Mouse (Mus musculus): ENCODE measurements around the gene Ddx60. TPM values are rescaled to one million over a fixed set of nuclear protein-coding genes. Genes with fewer than 3 reads are reported as not detected.

Gene Ddx60
- total RNA-seq, 2 experiments from 2014 or later = 0.18 to 0.26 TPM

DNA sequence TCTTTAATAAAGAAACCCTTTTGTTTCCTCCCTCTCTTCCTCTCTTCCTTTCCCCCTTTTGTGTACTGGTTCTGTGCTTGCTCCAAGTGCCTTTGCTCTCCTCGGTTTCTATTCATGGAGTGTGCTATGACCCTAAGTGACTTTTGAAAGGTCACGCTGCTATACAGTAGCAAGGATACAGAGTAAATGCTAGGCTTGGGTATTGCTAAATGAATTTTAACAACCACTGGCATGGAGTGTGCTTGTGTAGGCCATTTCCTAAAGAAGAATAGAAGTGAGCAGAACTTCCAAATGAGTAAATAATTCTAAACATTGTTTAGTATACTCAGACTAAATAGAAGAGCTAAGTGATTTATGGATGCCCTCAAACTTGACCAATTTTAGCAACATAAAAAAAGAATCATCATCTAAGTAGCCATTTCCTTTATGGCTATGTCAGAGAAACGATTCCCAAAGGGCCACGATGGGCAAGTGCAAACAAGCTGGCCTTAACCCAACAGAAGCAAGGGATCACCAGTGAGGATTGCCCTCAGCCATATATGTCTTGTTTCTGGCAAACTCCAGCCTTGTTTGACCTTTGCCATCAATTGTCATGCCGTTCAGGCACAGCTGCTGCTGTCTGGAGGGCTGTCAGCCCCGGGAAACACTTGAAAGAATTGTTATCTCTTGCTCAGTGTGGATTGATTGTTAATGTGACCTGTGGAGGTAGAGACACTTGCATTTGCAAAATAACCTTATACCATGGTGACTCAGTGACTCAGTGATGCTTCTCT lies 58.0 kb downstream of the Ddx60 start:
- DNase-seq (ENCODE audit: low spot score in 2 of 2) = no peak

DNA sequence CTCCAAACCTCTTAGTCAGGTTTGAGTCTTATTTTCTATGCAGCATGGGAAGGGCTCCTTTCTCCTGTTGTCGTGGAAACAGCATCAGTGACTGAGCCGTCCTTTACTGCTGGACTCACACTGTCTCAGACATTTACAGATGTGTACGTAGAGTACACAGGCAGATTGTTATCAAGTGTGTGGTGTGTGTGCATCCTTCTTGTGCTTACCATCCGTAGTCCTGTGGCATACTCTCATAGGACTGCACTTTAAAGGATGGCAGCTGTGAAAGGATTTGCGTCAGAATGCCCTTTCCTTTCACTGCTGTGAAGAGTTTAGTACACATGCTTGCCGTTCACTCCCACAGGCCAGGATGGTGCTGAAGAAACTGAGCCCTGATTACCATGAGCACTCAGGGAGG lies 61.6 kb downstream of the Ddx60 start:
- DNase-seq (ENCODE audit: low spot score in 2 of 2) = no peak

DNA sequence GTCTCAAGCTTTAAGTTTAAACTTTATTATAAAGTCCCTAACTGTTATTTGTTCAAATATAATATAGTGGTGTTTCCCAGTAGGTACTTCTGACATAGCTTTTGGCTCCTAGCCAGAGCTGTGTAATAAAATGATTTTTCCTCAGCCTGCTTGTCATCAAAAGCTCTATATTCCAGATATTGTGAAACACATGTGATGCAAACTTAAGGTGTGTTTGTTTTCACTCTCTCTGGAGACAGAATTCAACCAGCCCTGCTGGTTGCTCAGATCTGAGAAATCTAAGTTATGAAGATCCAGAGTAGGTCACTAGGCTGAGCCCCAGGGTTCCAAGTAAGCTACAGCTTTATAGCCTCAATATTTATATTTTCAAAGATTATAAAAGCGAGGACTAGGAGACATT lies 64.9 kb downstream of the Ddx60 start:
- DNase-seq (ENCODE audit: low spot score in 2 of 2) = no peak

DNA sequence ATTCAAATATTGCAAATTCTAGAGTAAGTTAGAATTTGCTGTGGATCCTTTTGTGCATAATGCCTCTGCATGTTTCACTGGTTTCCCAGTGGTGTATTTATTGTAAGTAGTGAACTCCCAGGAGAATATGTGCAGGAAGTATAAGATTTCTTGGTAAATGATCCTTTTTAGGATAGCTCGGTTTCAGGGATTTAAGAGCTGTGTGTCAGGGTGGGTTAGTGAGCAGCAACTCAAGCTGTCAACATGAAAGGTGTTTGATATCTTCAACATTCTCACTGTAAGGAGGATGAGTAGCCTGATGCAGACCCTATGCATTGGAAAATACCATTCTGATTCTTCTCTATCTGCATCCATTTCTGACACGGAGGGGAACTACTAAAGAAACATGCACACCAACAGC lies 69.2 kb downstream of the Ddx60 start:
- no peak for DNase-seq (ENCODE audit: low spot score in 2 of 2)

DNA sequence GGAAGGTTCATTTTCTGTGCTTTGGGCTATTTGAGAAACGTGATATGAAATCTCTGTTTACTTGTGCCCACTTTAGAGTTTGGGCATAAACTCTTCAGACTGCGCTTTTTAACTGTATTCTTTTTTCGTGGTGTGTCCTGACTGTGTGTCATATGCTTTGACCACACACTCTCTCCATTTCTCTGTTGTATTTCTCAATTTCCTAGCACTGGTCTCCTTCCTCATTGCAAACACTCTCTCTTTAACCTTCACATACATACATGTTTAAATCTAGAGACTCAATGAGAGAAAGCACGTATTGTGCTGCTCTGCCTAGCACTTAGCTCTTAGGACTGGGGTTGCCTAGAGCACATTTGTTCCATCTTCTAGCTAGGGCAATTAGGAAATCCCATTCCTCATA lies 86.3 kb downstream of the Ddx60 start:
- no peak for DNase-seq (ENCODE audit: low spot score in 2 of 2)

DNA sequence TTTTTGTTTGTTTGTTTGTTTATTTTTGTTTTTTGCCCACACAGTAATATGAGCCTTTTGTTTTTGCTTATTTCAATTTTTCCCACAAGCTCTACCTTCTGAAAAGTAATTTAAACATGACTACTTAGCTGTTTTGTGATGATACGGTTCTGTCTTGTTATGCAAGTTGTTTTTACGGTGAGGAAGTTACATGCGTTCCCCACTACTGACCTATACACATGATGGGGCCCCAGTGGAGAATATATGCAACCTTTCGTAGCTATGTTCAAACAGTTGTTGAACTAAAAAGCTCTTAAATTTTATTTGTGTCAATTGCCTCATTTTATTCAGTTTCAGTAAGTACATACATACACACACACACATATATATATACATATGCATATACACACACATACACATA lies 86.7 kb downstream of the Ddx60 start:
- no peak for DNase-seq (ENCODE audit: low spot score in 2 of 2)

DNA sequence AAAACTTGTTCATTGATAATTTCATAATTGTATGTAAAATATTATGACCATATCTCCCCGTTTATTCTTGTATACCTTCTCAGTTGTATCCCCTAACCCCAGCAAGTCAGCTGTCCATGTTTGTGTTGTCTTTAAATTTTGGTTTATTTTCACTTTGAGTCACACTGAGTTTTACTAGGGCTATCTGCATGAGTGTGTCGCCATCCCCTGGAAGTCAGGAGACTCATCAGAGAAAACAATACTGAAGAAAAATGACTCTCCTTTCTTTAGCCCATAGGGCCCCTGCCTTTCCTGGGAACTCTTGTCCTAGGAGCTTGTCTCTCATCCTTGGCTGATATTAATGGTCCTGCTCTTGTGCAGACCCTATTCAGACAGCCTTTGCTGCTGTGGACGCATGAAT lies 106.5 kb downstream of the Ddx60 start:
- DNase-seq (ENCODE audit: low spot score in 2 of 2) = no peak

DNA sequence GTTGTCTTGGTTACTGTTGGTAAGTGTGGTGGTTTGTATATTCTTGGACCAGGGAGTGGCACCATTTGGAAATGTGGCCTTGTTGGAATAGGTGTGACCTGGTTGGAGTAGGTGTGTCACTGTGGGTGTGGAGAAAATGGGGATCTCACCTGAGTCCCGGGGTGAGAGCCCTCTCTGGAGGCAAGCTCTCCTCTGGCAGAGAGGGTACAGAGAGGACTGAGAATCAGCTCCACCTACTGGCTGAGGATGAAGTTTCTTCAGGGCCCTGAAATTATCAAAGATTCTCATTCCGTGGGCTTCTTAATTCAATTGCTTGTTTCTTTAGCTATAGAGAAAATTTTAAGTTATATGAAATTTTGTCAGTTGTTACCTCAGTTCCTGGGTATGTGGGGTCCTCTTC lies 118.9 kb downstream of the Ddx60 start:
- DNase-seq (ENCODE audit: low spot score in 2 of 2) = no peak

DNA sequence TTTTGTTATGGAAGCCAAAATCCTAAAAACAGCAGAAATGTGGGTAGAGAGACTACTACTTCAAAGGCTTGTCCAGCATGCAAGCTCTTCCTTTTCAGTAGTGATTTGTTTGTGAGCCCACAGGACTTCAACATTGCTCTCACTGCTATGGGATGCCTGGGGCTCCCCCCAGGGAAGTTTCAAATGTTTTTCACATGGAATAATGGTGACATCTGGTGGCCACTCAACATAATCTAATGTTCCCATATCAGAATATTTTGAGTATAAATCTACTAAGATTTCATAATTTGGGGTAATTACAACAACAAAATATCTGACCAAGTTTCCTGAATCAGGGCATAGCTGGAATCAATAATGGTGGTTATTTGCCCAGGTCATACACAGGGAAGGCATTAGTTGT lies 132.5 kb downstream of the Ddx60 start:
- DNase-seq (ENCODE audit: low spot score in 2 of 2) = peak; percentile 3 to 5

DNA sequence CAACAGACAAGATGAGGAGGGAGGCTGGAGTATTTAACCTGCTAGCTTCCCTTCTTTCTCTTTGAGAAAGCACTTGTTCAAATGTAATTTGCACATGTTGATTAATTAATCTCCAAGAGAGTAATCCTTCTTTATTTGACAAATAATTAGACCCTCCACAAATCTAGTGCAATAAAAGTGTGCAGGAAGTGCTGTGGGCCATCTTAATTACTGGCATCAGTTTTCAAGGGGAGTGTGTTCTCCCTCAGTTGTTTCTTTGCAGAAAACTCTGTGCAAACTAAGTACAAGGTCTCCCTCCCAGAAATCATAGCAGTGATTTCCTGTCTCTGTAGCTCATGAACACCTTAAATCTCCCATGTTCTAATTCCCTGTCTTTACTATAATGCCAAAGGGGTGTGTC lies 140.4 kb downstream of the Ddx60 start:
- DNase-seq (ENCODE audit: low spot score in 2 of 2) = no peak

DNA sequence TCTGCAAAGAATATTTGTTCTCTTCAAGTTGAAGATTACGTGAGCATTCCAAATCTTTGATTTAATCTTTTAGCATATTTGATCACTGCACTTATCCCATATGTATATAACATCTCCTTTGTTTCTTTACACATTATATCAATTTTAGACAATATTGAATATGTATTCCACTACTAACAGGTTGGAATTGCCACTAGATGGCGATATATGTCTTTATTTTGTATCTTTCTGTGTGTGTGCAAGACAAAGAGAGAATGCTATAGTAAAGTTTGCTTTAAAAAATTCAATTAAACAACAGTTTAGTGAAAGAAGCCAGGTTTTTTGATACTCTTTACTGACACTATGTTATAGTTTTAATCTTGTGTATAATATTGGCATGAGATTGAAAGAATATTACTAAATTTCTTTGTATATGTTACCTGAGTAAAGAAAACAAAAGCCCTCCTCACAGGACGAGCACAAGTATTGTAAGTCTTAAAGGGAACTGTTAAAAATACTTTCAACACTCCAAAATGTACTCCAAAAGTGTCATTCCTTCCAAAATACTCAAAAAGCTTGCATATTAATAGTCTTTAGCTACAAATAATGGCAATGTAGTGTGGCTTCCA lies 152.4 kb downstream of the Ddx60 start:
- DNase-seq (ENCODE audit: low spot score in 2 of 2) = peak in 1 of 2 experiments; percentile 71

DNA sequence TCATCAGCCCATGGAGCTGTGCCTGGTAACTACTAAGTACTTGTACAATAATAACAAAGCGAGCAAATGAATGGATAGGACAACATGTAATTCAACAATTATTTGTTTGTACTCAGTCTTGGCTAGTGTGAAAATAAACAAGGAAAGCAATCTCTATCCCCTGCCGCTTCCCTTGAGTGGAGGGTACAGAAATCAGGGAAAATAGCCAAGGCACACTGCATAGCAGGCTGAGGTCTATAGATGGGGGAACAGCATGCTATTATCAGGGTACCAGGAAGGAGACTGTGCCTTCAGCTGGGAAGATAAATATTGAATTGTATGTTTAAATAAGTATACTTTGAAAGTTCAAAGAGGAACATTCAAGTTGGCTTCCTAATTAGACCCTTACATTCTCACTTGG lies 153.9 kb downstream of the Ddx60 start:
- DNase-seq (ENCODE audit: low spot score in 2 of 2) = no peak

Other genes starting within 250 kb of the Ddx60 start
- gene Palld, start 25.4 kb upstream of the Ddx60 start, total RNA-seq (2021) = 1 to 10 TPM; 7.2 to 8.1 TPM
- not detected for gene Anxa10, start 195.1 kb downstream of the Ddx60 start, total RNA-seq (2021)